Mouse (Mus musculus): ENCODE results near the gene Tnnt2. TPM values are rescaled to one million over a fixed set of nuclear protein-coding genes. Genes with fewer than 3 reads are reported as not detected.

The Tnnt2 gene
- polyA plus RNA-seq, 1 experiment from 2014 or later: 0.37 TPM

GRCm38 (mm10) chr1:135813687-135814395 is 22.3 kb upstream of the Tnnt2 start:
- no peak overlapping the region for H3K4me3 ChIP-seq (ENCODE audit: low read depth, low read length)
- no peak overlapping the region for H3K9ac ChIP-seq (ENCODE audit: low read length)
- H3K4me1 ChIP-seq (ENCODE audit: control insufficient read depth, insufficient read depth, low read length): peaks cover 2% of the 10 kb centered on the region
- H3K4me2 ChIP-seq (ENCODE audit: low read length): no peak overlapping the region
- no peaks in the 10 kb centered on the region for H3K36me3 ChIP-seq (ENCODE audit: control insufficient read depth, insufficient read depth, low read length)
- no peak for DNase-seq (ENCODE audit: low spot score)
- WGBS: 74% methylated on average over 5 of the region's 5 CpGs
- no peak overlapping the region for H3K27ac ChIP-seq (ENCODE audit: low read depth, low read length)
- no peak for ATAC-seq
- H3K27me3 ChIP-seq (replicated peaks; ENCODE audit: control insufficient read depth, insufficient read depth, low read length): peaks cover 25% of the 10 kb centered on the region
- H3K9me3 ChIP-seq (replicated peaks; ENCODE audit: control insufficient read depth, low read length): no peaks in the 10 kb centered on the region

DNA sequence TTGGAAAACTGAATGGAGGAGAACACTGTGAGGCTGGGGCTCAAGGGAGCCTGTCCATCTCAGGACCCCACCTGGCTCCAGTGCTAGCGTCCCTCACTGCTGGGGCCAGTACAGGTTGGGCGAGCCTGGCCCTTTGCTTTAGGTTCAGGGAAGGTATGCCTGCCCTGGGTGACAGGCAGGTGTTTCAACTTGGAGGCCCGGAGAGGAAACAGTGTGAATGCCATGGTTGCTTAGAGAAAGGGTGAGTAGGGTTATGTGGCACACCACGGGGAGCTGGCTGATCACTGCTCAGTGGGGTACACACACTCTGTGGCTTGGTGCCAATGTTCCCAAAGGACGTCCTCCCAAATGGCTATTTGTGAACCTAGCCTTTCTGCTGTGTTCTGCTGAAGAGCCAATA is 21.6 kb upstream of the Tnnt2 start:
- Histone ChIP-seq H3K9ac (ENCODE audit: low read length) (no peak overlapping the region), H3K27ac (ENCODE audit: low read depth, low read length) (no peak overlapping the region), H3K4me3 (ENCODE audit: low read depth, low read length) (no peak overlapping the region), H3K4me1 (ENCODE audit: control insufficient read depth, insufficient read depth, low read length) (peaks cover 2% of the 10 kb centered on the region), H3K9me3 (replicated peaks; ENCODE audit: control insufficient read depth, low read length) (no peaks in the 10 kb centered on the region), H3K27me3 (replicated peaks; ENCODE audit: control insufficient read depth, insufficient read depth, low read length) (peaks cover 31% of the 10 kb centered on the region), H3K4me2 (ENCODE audit: low read length) (no peak overlapping the region), H3K36me3 (ENCODE audit: control insufficient read depth, insufficient read depth, low read length) (no peaks in the 10 kb centered on the region)
- ATAC-seq (no peak), DNase-seq (ENCODE audit: low spot score) (no peak)
- WGBS: 82% methylated on average over 5 of the region's 5 CpGs

GRCm38 (mm10) chr1:135817595-135817994 is 18.6 kb upstream of the Tnnt2 start:
- ATAC-seq: no peak
- 75% methylated on average over 4 of the region's 4 CpGs for WGBS
- no peak overlapping the region for H3K4me2 ChIP-seq (ENCODE audit: low read length)

GRCm38 (mm10) chr1:135818481-135819086 is 17.6 kb upstream of the Tnnt2 start, which contains the start of gene Lad1:
Gene Lad1 (plus strand): TSS chr1:135818598.
- H3K4me2 ChIP-seq (ENCODE audit: low read length): peak within 1 kb of the TSS; percentile 80
- ATAC-seq (peak; percentile 63), DNase-seq (ENCODE audit: low spot score) (peak; percentile 27)
- peak within 1 kb of the TSS; percentile 44 for H3K4me3 ChIP-seq (ENCODE audit: low read depth, low read length)
- peaks cover 40% of the 10 kb centered on the region for H3K27me3 ChIP-seq (replicated peaks; ENCODE audit: control insufficient read depth, insufficient read depth, low read length)
- no peaks in the 10 kb centered on the region for H3K36me3 ChIP-seq (ENCODE audit: control insufficient read depth, insufficient read depth, low read length)
- H3K4me1 ChIP-seq (ENCODE audit: control insufficient read depth, insufficient read depth, low read length): peaks cover 2% of the 10 kb centered on the region; the same call in 1 of the 2 replicates
- no peaks in the 10 kb centered on the region for H3K9me3 ChIP-seq (replicated peaks; ENCODE audit: control insufficient read depth, low read length)
- peak within 1 kb of the TSS; percentile 57 for H3K9ac ChIP-seq (ENCODE audit: low read length)
- no peak within 1 kb of the TSS for H3K27ac ChIP-seq (ENCODE audit: low read depth, low read length)
- under 1% methylated on average over 63 of the region's 63 CpGs for WGBS

More at GRCm38 (mm10) chr1:135817595-135817994, 18.6 kb upstream of the Tnnt2 start:
- Histone ChIP-seq H3K36me3 (ENCODE audit: control insufficient read depth, insufficient read depth, low read length) (no peaks in the 10 kb centered on the region), H3K4me3 (ENCODE audit: low read depth, low read length) (no peak overlapping the region), H3K27me3 (replicated peaks; ENCODE audit: control insufficient read depth, insufficient read depth, low read length) (peaks cover 40% of the 10 kb centered on the region), H3K27ac (ENCODE audit: low read depth, low read length) (no peak overlapping the region), H3K4me1 (ENCODE audit: control insufficient read depth, insufficient read depth, low read length) (peaks cover 2% of the 10 kb centered on the region), H3K9ac (ENCODE audit: low read length) (no peak overlapping the region), H3K9me3 (replicated peaks; ENCODE audit: control insufficient read depth, low read length) (no peaks in the 10 kb centered on the region)
- DNase-seq (ENCODE audit: low spot score): no peak

- DNase-seq (ENCODE audit: low spot score): no peak
- Histone ChIP-seq H3K36me3 (ENCODE audit: control insufficient read depth, insufficient read depth, low read length) (no peaks in the 10 kb centered on the region), H3K27ac (ENCODE audit: low read depth, low read length) (no peak overlapping the region), H3K4me1 (ENCODE audit: control insufficient read depth, insufficient read depth, low read length) (peaks cover 2% of the 10 kb centered on the region; the same call in 1 of the 2 replicates), H3K4me2 (ENCODE audit: low read length) (no peak overlapping the region), H3K27me3 (replicated peaks; ENCODE audit: control insufficient read depth, insufficient read depth, low read length) (peaks cover 40% of the 10 kb centered on the region), H3K4me3 (ENCODE audit: low read depth, low read length) (no peak overlapping the region), H3K9me3 (replicated peaks; ENCODE audit: control insufficient read depth, low read length) (no peaks in the 10 kb centered on the region), H3K9ac (ENCODE audit: low read length) (no peak overlapping the region)
- ATAC-seq: no peak
- 84% methylated on average over 10 of the region's 10 CpGs for WGBS
Observed at GRCm38 (mm10) chr1:135820071-135820470, 16.1 kb upstream of the Tnnt2 start.

DNA sequence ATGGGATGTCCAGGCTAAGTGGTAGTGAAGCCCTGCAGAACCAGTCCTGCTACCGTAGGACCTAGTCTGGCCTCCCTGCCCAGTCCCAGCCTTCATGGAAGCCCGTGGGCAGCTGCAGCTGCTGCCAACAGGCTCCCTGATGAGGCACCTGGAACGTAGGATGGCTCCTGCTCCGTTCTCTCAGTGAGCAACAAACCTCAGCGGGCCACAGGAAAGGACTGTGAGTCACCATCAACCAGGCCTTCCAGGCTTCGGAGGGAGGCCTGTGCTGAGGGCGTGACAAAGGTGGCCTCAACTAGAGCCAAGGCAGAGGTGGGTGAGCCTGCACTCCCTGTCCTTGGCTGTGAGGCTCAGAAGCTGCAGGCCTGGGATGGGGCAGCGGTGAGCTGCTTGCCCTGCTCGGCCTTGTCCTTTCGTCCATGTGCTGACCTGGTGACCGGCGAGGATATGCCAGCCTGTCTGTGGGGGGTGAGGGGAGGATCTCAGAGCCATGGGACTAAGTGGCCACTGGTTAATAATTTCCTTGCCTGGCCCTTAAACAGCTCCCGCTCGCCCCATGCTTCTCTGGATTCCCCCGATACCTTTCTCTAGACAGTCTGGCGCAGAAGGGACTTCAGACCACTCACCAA is 15.3 kb upstream of the Tnnt2 start:
- Histone ChIP-seq H3K4me2 (ENCODE audit: low read length) (no peak overlapping the region), H3K27ac (ENCODE audit: low read depth, low read length) (no peak overlapping the region), H3K9me3 (replicated peaks; ENCODE audit: control insufficient read depth, low read length) (no peaks in the 10 kb centered on the region), H3K36me3 (ENCODE audit: control insufficient read depth, insufficient read depth, low read length) (no peaks in the 10 kb centered on the region), H3K4me3 (ENCODE audit: low read depth, low read length) (no peak overlapping the region), H3K27me3 (replicated peaks; ENCODE audit: control insufficient read depth, insufficient read depth, low read length) (peaks cover 40% of the 10 kb centered on the region), H3K9ac (ENCODE audit: low read length) (no peak overlapping the region), H3K4me1 (ENCODE audit: control insufficient read depth, insufficient read depth, low read length) (peaks cover 2% of the 10 kb centered on the region; the same call in 1 of the 2 replicates)
- no peak for DNase-seq (ENCODE audit: low spot score)
- no peak for ATAC-seq
- 88% methylated on average over 16 of the region's 16 CpGs for WGBS

GRCm38 (mm10) chr1:135821780-135822179 is 14.4 kb upstream of the Tnnt2 start:
- DNase-seq (ENCODE audit: low spot score) (no peak), ATAC-seq (no peak)
- no peak overlapping the region for H3K27ac ChIP-seq (ENCODE audit: low read depth, low read length)
- no peak overlapping the region for H3K4me2 ChIP-seq (ENCODE audit: low read length)
- H3K27me3 ChIP-seq (replicated peaks; ENCODE audit: control insufficient read depth, insufficient read depth, low read length): peaks cover 35% of the 10 kb centered on the region
- H3K4me3 ChIP-seq (ENCODE audit: low read depth, low read length): no peak overlapping the region
- H3K9ac ChIP-seq (ENCODE audit: low read length): no peak overlapping the region
- H3K9me3 ChIP-seq (replicated peaks; ENCODE audit: control insufficient read depth, low read length): no peaks in the 10 kb centered on the region
- no peaks in the 10 kb centered on the region for H3K36me3 ChIP-seq (ENCODE audit: control insufficient read depth, insufficient read depth, low read length)
- WGBS: 75% methylated on average over 7 of the region's 7 CpGs
- H3K4me1 ChIP-seq (ENCODE audit: control insufficient read depth, insufficient read depth, low read length): peaks cover 2% of the 10 kb centered on the region; the same call in 1 of the 2 replicates

DNA sequence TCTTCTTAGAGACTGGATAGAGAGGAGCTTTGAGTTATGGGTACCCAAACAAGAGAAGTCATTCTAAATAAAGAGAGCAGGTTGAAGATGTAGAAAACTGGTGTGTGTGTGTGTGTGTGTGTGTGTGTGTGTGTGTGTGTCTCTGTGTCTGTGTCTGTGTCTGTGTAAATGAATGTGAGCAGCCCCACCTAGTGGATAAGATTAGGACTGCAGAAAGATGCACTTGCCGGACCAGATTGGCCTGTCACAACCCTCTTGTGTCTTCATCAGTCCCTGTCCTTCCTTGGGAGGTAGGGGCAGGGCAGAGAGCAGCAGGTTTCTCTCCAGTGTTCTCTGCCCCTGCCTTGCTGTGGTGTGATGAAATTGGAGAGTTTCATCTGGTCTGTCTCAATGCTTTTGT is 7.2 kb upstream of the Tnnt2 start:
- 21% methylated on average over 1 of the region's 1 CpGs for WGBS
- DNase-seq (ENCODE audit: low spot score) (peak; percentile 50), ATAC-seq (no peak)
- H3K4me3 ChIP-seq (ENCODE audit: low read depth, low read length): no peak overlapping the region
- H3K36me3 ChIP-seq (ENCODE audit: control insufficient read depth, insufficient read depth, low read length): no peaks in the 10 kb centered on the region
- H3K9me3 ChIP-seq (replicated peaks; ENCODE audit: control insufficient read depth, low read length): no peaks in the 10 kb centered on the region
- no peak overlapping the region for H3K27ac ChIP-seq (ENCODE audit: low read depth, low read length)
- H3K4me2 ChIP-seq (ENCODE audit: low read length): no peak overlapping the region
- no peak overlapping the region for H3K9ac ChIP-seq (ENCODE audit: low read length)
- H3K27me3 ChIP-seq (replicated peaks; ENCODE audit: control insufficient read depth, insufficient read depth, low read length): no peaks in the 10 kb centered on the region
- H3K4me1 ChIP-seq (ENCODE audit: control insufficient read depth, insufficient read depth, low read length): no peaks in the 10 kb centered on the region

Data from forebrain, embryonic 14.5 days (tissue).